Mouse (Mus musculus): ENCODE results near the gene Rsrc1. TPM values are rescaled to one million over a fixed set of nuclear protein-coding genes. Genes with fewer than 3 reads are reported as not detected.
"Not testable (repeated sequence)": the region's sequence is repeated elsewhere in the genome, so short reads cannot be mapped to it uniquely, and the experiment has no call there.

Rsrc1 gene
- polyA plus RNA-seq, 1 experiment from 2014 or later: 48.2 TPM

DNA sequence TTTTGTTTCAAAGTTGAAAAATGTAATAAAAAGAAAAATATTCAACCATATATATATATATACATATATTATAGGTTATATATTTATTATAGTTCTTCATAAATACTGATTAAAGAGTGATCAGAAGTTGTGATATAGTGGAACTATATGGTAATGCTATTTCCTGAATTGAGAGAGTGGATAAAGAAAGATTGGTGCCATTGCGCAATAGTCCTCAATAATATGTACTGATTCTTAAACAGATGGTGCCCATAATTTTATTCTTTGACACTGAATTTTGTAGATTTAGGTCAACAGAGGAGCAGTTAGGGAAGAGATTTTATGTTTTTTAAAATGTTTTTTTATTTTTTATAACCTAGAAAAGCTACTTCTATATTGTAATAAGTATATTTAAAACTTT, 165.1 kb downstream of the Rsrc1 start:
- WGBS: 98% methylated on average over 1 of the region's 1 CpGs
- ATAC-seq (ENCODE audit: insufficient number of reproducible peaks, insufficient read depth, low FRiP score, low TSS enrichment): no peak
- Histone ChIP-seq H3K9me3 (no peaks in the 10 kb centered on the region), H3K4me2 (replicated peaks) (no peak overlapping the region), H3K9ac (no peak overlapping the region), H3K27me3 (no peaks in the 10 kb centered on the region), H3K4me3 (no peak overlapping the region), H3K4me1 (no peaks in the 10 kb centered on the region), H3K27ac (no peak overlapping the region), H3K36me3 (no peaks in the 10 kb centered on the region)

DNA sequence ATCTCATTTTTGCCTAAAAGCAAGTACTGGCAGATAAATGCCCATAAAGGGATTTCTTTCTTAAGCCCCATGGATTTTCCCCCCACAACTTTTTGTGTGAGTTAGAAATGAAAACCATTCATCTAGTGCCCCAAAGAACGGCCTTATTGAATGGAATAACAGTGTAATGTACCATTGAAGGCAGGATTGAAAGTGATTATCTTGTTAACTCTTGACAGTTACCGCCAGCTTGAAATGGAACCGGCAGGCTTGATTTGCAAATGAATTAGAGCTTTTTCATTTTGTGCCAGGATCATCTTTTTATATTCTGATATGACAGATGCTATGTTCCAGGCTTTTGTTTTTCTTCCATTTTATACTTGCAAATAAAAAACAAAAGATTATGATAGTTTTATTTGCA, 166.1 kb downstream of the Rsrc1 start:
- ATAC-seq (ENCODE audit: insufficient number of reproducible peaks, insufficient read depth, low FRiP score, low TSS enrichment): no peak
- H3K36me3 ChIP-seq: no peaks in the 10 kb centered on the region
- H3K4me1 ChIP-seq: no peaks in the 10 kb centered on the region
- H3K4me3 ChIP-seq: no peak overlapping the region
- no peak overlapping the region for H3K27ac ChIP-seq
- no peak overlapping the region for H3K4me2 ChIP-seq (replicated peaks)
- no peaks in the 10 kb centered on the region for H3K9me3 ChIP-seq
- H3K9ac ChIP-seq: no peak overlapping the region
- 41% methylated on average over 3 of the region's 3 CpGs for WGBS
- no peaks in the 10 kb centered on the region for H3K27me3 ChIP-seq

DNA sequence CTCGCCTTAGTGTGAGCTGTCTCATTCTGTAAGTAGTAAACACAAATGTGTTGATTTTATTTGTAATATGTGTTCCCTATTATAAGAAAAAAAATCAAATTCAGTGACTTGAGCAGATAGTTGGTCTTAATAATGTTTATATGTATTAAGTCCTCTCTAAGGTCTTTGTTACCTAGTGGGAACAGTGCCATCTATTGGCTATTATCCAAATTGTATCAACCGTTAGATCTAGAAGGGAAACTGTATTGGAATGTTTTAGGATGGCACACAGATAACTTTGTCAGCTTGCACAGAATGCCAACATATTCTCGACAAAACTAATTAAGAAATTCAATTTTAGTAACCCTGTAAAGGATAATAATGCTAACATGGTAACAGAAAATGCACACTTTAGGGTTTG, 216.0 kb downstream of the Rsrc1 start:
- H3K4me2 ChIP-seq (replicated peaks): no peak overlapping the region
- no peak for ATAC-seq (ENCODE audit: insufficient number of reproducible peaks, insufficient read depth, low FRiP score, low TSS enrichment)
- H3K4me1 ChIP-seq: no peaks in the 10 kb centered on the region
- WGBS: 37% methylated on average over 3 of the region's 3 CpGs
- H3K9ac ChIP-seq: no peak overlapping the region
- no peak overlapping the region for H3K4me3 ChIP-seq
- no peak overlapping the region for H3K27ac ChIP-seq
- H3K9me3 ChIP-seq: no peaks in the 10 kb centered on the region
- no peaks in the 10 kb centered on the region for H3K27me3 ChIP-seq
- no peaks in the 10 kb centered on the region for H3K36me3 ChIP-seq

DNA sequence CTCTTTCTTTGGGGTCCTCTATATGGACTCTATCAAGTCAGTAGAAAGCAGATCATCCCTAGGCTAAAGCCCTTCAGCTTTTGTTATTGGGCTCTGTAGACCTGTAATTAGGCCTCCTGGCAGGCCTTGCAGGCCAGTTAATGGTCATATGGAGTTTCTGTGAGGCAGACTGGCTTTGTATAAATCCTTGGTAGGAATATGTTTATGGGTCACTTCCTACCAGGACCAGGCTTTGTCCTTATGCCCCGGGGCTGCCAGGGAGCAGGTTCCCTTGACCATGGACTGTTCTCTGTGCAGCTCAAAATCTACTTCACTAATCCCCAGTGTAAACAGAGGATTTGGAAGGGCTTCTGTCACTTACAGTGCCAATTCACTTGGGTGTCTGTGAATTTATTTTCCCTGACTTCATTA, 231.9 kb downstream of the Rsrc1 start:
- Histone ChIP-seq H3K4me1 (no peaks in the 10 kb centered on the region), H3K4me2 (replicated peaks) (no peak overlapping the region), H3K27ac (no peak overlapping the region), H3K9ac (no peak overlapping the region), H3K4me3 (no peak overlapping the region), H3K36me3 (no peaks in the 10 kb centered on the region), H3K9me3 (no peaks in the 10 kb centered on the region), H3K27me3 (no peaks in the 10 kb centered on the region)
- 35% methylated on average over 1 of the region's 1 CpGs for WGBS
- ATAC-seq (ENCODE audit: insufficient number of reproducible peaks, insufficient read depth, low FRiP score, low TSS enrichment): no peak; the same call in 1 of the 2 replicates

DNA sequence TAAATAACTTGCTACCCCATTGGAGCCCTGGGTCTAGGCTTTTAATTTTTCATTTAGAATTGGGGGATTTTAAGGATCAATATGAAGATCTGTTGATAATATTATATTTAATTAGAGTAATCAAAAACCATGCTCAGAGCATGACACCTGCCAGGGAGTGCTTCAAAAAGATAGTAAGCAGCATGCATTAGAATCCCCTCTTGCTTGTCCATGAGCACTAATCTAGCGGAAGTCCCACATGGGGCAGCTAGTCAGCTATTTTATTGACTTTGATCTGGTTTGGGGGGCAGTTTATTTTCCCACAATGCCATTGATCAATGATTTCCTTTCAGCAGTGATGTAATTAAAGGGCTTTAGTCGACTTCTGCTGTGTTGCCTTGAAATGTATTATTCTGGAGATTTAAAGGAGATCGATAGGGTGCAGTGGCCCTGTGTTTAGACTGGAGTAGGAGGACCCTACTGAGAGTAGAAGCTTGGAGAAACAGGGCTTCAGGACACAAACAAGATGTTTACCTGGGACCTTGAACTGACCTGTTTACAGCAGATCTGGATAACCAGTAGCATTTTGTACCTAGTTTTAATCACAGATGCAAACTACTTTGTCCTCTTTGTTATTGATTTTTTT, 251.5 kb downstream of the Rsrc1 start:
- WGBS: 55% methylated on average over 3 of the region's 3 CpGs
- H3K4me1 ChIP-seq: no peaks in the 10 kb centered on the region
- no peaks in the 10 kb centered on the region for H3K27me3 ChIP-seq
- no peak for ATAC-seq (ENCODE audit: insufficient number of reproducible peaks, insufficient read depth, low FRiP score, low TSS enrichment)
- no peak overlapping the region for H3K4me2 ChIP-seq (replicated peaks)
- H3K9ac ChIP-seq: no peak overlapping the region
- no peak overlapping the region for H3K4me3 ChIP-seq
- no peak overlapping the region for H3K27ac ChIP-seq
- H3K36me3 ChIP-seq: no peaks in the 10 kb centered on the region
- no peaks in the 10 kb centered on the region for H3K9me3 ChIP-seq

DNA sequence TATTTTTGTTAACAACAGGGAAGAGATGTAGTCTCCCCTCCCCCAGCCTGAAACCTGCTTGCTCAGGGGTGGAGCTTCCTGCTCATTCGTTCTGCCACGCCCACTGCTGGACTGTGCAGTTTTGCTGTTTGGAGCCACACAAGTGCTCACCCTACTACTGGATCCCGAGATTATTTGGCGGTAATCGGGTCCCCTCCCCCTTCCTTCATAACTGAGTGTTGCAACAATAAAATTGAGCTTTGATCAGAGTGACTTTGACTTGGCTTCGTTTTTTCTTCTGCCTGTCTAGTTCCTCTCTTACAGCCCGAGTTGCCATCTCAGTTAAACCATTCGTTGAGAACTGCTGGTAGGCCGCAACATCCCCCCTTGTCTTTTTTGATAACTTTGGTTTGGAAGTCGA, 261.3 kb downstream of the Rsrc1 start:
- not testable (repeated sequence) for H3K9ac ChIP-seq; H3K4me1 ChIP-seq; H3K27ac ChIP-seq; H3K4me2 ChIP-seq (replicated peaks); H3K4me3 ChIP-seq; ATAC-seq (ENCODE audit: insufficient number of reproducible peaks, insufficient read depth, low FRiP score, low TSS enrichment); H3K27me3 ChIP-seq; H3K36me3 ChIP-seq; H3K9me3 ChIP-seq
- WGBS: 87% methylated on average over 10 of the region's 10 CpGs

DNA sequence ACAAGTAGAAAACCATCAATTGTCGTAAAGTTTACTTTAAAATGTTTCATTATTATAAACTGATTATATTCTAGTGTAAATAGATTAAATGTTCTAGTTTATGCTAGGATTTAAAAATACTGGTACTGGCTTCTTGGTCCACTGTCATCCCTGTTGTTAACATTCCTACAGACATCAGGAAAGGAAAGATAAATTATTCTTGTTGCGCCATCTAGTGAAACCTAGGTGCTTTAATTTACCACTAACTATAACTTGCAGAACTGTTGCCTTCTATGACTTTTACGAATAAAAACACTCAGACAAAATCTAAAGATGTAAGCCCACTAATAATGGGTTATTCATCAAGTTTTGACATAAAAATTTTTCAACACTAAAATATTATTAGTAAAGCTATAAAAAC, 286.3 kb downstream of the Rsrc1 start:
- 75% methylated on average over 3 of the region's 3 CpGs for WGBS
- Histone ChIP-seq H3K36me3 (no peaks in the 10 kb centered on the region), H3K4me3 (no peak overlapping the region), H3K27ac (no peak overlapping the region), H3K4me2 (replicated peaks) (no peak overlapping the region), H3K27me3 (no peaks in the 10 kb centered on the region), H3K9me3 (no peaks in the 10 kb centered on the region), H3K9ac (no peak overlapping the region), H3K4me1 (no peaks in the 10 kb centered on the region)
- no peak for ATAC-seq (ENCODE audit: insufficient number of reproducible peaks, insufficient read depth, low FRiP score, low TSS enrichment)

DNA sequence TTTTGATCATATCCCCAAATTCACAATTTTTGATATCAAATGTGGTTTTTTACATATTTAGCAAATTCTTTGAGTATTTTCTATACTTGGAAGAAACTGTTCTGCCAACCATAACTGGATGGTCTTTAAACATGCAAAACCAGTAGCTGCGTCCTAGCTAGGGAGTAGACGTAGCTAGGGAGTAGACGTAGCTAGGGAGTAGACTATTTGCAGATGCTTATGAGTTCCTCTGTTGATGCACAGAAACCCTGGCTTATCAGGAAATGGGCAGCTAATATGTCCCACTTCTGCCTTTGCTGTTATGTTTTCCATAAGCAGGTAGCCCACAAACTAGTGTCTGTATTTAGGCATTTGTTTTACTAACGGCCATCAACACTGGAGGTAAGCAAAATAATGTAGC, 298.6 kb downstream of the Rsrc1 start:
- no peak overlapping the region for H3K4me2 ChIP-seq (replicated peaks)
- H3K36me3 ChIP-seq: no peaks in the 10 kb centered on the region
- no peaks in the 10 kb centered on the region for H3K27me3 ChIP-seq
- H3K9ac ChIP-seq: no peak overlapping the region
- H3K27ac ChIP-seq: no peak overlapping the region
- no peak overlapping the region for H3K4me3 ChIP-seq
- no peaks in the 10 kb centered on the region for H3K4me1 ChIP-seq
- WGBS: 89% methylated on average over 4 of the region's 4 CpGs
- ATAC-seq (ENCODE audit: insufficient number of reproducible peaks, insufficient read depth, low FRiP score, low TSS enrichment): no peak
- no peaks in the 10 kb centered on the region for H3K9me3 ChIP-seq

DNA sequence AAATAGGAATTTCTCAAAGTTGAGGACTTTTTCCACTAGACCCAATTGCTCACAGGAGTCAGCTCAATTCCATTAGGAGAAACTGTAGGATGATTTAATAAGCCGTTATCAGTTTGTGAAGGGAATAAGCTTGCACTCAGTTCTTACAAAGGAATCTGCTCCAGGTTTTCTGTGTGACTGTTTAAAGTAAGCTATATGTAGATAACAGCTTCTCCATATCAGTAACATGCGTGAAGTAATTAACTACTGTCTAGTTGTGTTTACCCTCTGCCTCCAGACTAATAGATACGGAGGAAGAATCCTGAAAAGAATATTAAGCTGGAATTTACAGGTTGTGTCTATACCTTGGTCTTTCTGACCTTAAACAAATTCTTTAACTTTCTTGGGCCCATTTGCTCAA, 299.1 kb downstream of the Rsrc1 start:
- no peaks in the 10 kb centered on the region for H3K4me1 ChIP-seq
- H3K9ac ChIP-seq: no peak overlapping the region
- no peak overlapping the region for H3K4me2 ChIP-seq (replicated peaks)
- H3K27ac ChIP-seq: no peak overlapping the region
- 81% methylated on average over 3 of the region's 3 CpGs for whole genome bisulfite sequencing
- H3K27me3 ChIP-seq: no peaks in the 10 kb centered on the region
- no peak overlapping the region for H3K4me3 ChIP-seq
- H3K9me3 ChIP-seq: no peaks in the 10 kb centered on the region
- no peaks in the 10 kb centered on the region for H3K36me3 ChIP-seq
- ATAC-seq (ENCODE audit: insufficient number of reproducible peaks, insufficient read depth, low FRiP score, low TSS enrichment): no peak

DNA sequence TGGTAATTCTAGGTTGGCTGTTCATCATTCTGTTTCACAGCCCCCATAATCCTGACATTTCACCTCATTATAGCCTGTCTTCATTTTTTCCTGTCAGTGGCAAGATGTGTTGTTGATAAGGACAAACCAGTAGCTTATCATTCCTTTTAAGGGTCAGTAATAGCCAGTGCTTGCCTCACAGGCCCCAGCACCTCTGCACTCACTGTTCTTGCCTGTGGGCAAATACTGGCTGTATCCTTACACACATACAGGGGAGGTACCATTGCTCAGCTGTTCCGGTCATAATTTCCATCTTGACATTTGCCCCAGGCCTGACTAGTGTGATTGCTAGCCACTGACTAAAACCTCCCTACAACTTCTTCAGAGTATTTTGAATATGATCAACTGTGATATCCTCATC, 302.8 kb downstream of the Rsrc1 start:
- H3K4me2 ChIP-seq (replicated peaks): no peak overlapping the region
- no peaks in the 10 kb centered on the region for H3K36me3 ChIP-seq
- 84% methylated on average over 1 of the region's 1 CpGs for WGBS
- no peak for ATAC-seq (ENCODE audit: insufficient number of reproducible peaks, insufficient read depth, low FRiP score, low TSS enrichment)
- H3K27ac ChIP-seq: no peak overlapping the region
- H3K9me3 ChIP-seq: no peaks in the 10 kb centered on the region
- H3K4me3 ChIP-seq: no peak overlapping the region
- no peaks in the 10 kb centered on the region for H3K27me3 ChIP-seq
- no peaks in the 10 kb centered on the region for H3K4me1 ChIP-seq
- H3K9ac ChIP-seq: no peak overlapping the region

DNA sequence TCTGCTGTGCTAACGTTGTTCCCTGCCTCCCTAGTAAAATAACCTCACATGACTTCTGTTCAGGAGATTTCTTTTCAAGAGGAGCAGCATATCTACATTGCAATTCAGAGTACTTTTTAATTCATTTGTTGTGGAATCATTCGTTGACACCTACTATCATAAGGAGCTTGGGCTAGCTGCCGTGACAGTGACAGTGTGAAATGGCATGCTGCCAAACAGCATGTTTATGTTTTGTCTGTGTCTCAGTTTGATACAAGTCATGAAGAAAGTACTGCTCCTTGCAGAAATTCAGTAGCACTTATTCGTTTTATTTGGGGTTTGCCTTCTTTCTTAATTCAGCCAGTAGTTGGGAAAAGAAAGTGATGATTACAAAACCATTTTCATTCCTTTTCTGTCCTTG, 303.7 kb downstream of the Rsrc1 start:
- no peak for ATAC-seq (ENCODE audit: insufficient number of reproducible peaks, insufficient read depth, low FRiP score, low TSS enrichment)
- H3K9ac ChIP-seq: no peak overlapping the region
- WGBS: 76% methylated on average over 4 of the region's 4 CpGs
- H3K9me3 ChIP-seq: no peaks in the 10 kb centered on the region
- H3K4me3 ChIP-seq: no peak overlapping the region
- no peaks in the 10 kb centered on the region for H3K27me3 ChIP-seq
- no peaks in the 10 kb centered on the region for H3K4me1 ChIP-seq
- no peak overlapping the region for H3K27ac ChIP-seq
- no peaks in the 10 kb centered on the region for H3K36me3 ChIP-seq
- no peak overlapping the region for H3K4me2 ChIP-seq (replicated peaks)

DNA sequence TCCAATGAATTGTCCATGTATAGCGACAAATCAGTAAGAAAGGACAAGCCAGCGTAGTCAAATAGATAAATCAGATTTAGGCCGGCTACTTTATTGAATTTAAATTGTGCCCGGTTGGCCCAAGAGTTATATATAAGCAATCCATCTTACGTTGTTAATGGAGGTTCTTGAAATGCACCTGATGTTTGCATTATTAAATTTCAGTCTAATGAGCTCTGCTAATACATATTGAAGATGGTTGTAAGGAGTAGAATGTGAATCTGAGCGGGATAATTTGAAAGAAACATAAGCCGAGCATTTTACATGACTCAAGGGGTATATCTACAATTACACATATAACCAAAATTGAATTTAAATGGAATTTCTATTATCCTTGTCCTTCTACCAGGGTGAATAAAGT, 307.5 kb downstream of the Rsrc1 start:
- H3K4me2 ChIP-seq (replicated peaks): no peak overlapping the region
- H3K27me3 ChIP-seq: no peaks in the 10 kb centered on the region
- no peak for ATAC-seq (ENCODE audit: insufficient number of reproducible peaks, insufficient read depth, low FRiP score, low TSS enrichment)
- no peaks in the 10 kb centered on the region for H3K4me1 ChIP-seq
- H3K4me3 ChIP-seq: no peak overlapping the region
- H3K27ac ChIP-seq: no peak overlapping the region
- H3K9ac ChIP-seq: no peak overlapping the region
- H3K9me3 ChIP-seq: no peaks in the 10 kb centered on the region
- WGBS: 64% methylated on average over 7 of the region's 7 CpGs
- no peaks in the 10 kb centered on the region for H3K36me3 ChIP-seq

DNA sequence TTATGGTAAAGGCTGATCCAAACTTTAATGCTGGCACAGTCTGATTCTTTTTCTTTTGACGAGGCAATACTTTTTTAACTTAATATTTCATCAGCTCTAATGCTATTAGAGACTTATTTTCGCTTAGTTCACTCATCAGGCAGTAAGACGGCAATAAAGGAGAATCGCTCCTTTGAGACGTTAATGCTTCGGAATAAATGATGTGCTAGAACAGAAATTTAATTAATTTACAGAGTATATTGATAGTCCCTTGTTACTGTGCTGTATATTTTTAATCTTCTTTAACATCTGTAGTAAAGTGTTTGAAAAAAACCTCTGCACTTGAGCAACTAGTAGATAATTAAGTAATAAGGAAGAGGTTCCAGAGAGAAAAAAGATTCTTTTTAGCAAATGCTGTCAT, 308.3 kb downstream of the Rsrc1 start:
- ATAC-seq (ENCODE audit: insufficient number of reproducible peaks, insufficient read depth, low FRiP score, low TSS enrichment): no peak
- Histone ChIP-seq H3K27me3 (no peaks in the 10 kb centered on the region), H3K9me3 (no peaks in the 10 kb centered on the region), H3K36me3 (no peaks in the 10 kb centered on the region), H3K9ac (no peak overlapping the region), H3K27ac (no peak overlapping the region), H3K4me1 (no peaks in the 10 kb centered on the region), H3K4me2 (replicated peaks) (no peak overlapping the region), H3K4me3 (no peak overlapping the region)
- WGBS: 82% methylated on average over 6 of the region's 6 CpGs
